Mouse (Mus musculus) hindbrain, embryonic 14.5 days (tissue): ENCODE measurements at regions not wholly inside any gene's neighbourhood (a gene's known extent, or its start where the extent isn't known, plus 50 kb on each side); places are given as distances from the start of the nearest gene placed in this dataset.
"Not testable (repeated sequence)": the region's sequence is repeated elsewhere in the genome, so short reads cannot be mapped to it uniquely, and the experiment has no call there.

Experiments
- ATAC-seq: fragments of 200-750 bp; cut with Nextera tagmentation; 2 replicates; pipeline ENCODE4 v1.8.0; 2017; ENCODE audit warnings: moderate number of reproducible peaks, mild to moderate bottlenecking, moderate TSS enrichment, moderate library complexity; ENCODE audit not compliant: low FRiP score
- DNase-seq: peaks from one replicate; pipeline ENCODE4 v3.0.0-alpha.2; 2015; ENCODE audit warnings: low spot score
- H3K27ac ChIP-seq: fragments of 300-500 bp; sonication (generic); 2 replicates; pipeline ENCODE4 v1.5.1; 2014; ENCODE audit warnings: mild to moderate bottlenecking, moderate library complexity
- H3K27me3 ChIP-seq: fragments of 300-500 bp; sonication (generic); 2 replicates; pipeline ENCODE4 v1.6.1; 2014; ENCODE audit warnings: mild to moderate bottlenecking, low read length, mixed read lengths; ENCODE audit not compliant: control insufficient read depth, insufficient read depth
- H3K36me3 ChIP-seq: fragments of 300-500 bp; sonication (generic); replicated peaks from 2 replicates; pipeline ENCODE4 v1.6.1; 2014; ENCODE audit not compliant: control insufficient read depth, insufficient read depth
- H3K4me1 ChIP-seq: fragments of 300-500 bp; sonication (generic); replicated peaks from 2 replicates; pipeline ENCODE4 v1.6.1; 2014; ENCODE audit warnings: antibody characterized with exemption, low read length, mixed read lengths; ENCODE audit not compliant: control insufficient read depth, insufficient read depth
- H3K4me2 ChIP-seq: fragments of 300-500 bp; sonication (generic); replicated peaks from 2 replicates; pipeline ENCODE4 v1.6.1; 2014; ENCODE audit warnings: mild to moderate bottlenecking, moderate library complexity
- H3K4me3 ChIP-seq: fragments of 300-500 bp; sonication (generic); replicated peaks from 2 replicates; pipeline ENCODE4 v1.5.1; 2014; ENCODE audit warnings: mild to moderate bottlenecking, low read length
- H3K9ac ChIP-seq: fragments of 300-500 bp; sonication (generic); 2 replicates; pipeline ENCODE4 v1.6.1; 2014
- H3K9me3 ChIP-seq: fragments of 300-500 bp; sonication (generic); 2 replicates; pipeline ENCODE4 v1.6.1; 2016; ENCODE audit warnings: low read length; ENCODE audit not compliant: control insufficient read depth
- WGBS: fragments of 180-500 bp; shearing (Covaris S2); extraction: QIAGEN DNeasy Blood & Tissue Kit; methylation state at CpG from one replicate; pipeline ENCODE4 v1.1.7; 2014; 5-methylcytosine and 5-hydroxymethylcytosine counted together

- WGBS, result 98% methylated on average over 2 of the region's 3 CpGs
- not testable (repeated sequence) for H3K4me1 ChIP-seq, H3K36me3 ChIP-seq, DNase-seq, ATAC-seq, H3K4me3 ChIP-seq, H3K9ac ChIP-seq, H3K4me2 ChIP-seq, H3K27ac ChIP-seq, H3K9me3 ChIP-seq, H3K27me3 ChIP-seq
These were observed 77.5 kb downstream of the Gm15319 start for GRCm38 (mm10) chr8:20285523-20285922.

- H3K4me3 ChIP-seq, H3K9ac ChIP-seq, H3K36me3 ChIP-seq, H3K4me1 ChIP-seq, DNase-seq, H3K27ac ChIP-seq, H3K27me3 ChIP-seq, H3K4me2 ChIP-seq, ATAC-seq, H3K9me3 ChIP-seq: not testable (repeated sequence)
- WGBS, result 78% methylated on average over 3 of the region's 6 CpGs
These were observed 78.2 kb downstream of the Gm15319 start for GRCm38 (mm10) chr8:20284856-20285255.

- not testable (repeated sequence) for H3K4me3 ChIP-seq, H3K27me3 ChIP-seq, H3K4me2 ChIP-seq, H3K9ac ChIP-seq, H3K36me3 ChIP-seq, ATAC-seq, H3K4me1 ChIP-seq, DNase-seq, H3K27ac ChIP-seq, H3K9me3 ChIP-seq
- WGBS, result 83% methylated on average over 1 of the region's 3 CpGs
These were observed 79.9 kb downstream of the Gm15319 start for GRCm38 (mm10) chr8:20283141-20283540.

GRCm38 (mm10) chr8:20281201-20281887, 81.7 kb downstream of the Gm15319 start:
- not testable (repeated sequence) for ATAC-seq, H3K9ac ChIP-seq, H3K4me1 ChIP-seq, H3K4me2 ChIP-seq, H3K9me3 ChIP-seq, DNase-seq, H3K4me3 ChIP-seq, H3K27me3 ChIP-seq, H3K27ac ChIP-seq, H3K36me3 ChIP-seq
- WGBS, result 95% methylated on average over 14 of the region's 14 CpGs

GRCm38 (mm10) chr8:20277701-20278100, 85.3 kb downstream of the Gm15319 start:
- not testable (repeated sequence) for H3K4me2 ChIP-seq

DNA sequence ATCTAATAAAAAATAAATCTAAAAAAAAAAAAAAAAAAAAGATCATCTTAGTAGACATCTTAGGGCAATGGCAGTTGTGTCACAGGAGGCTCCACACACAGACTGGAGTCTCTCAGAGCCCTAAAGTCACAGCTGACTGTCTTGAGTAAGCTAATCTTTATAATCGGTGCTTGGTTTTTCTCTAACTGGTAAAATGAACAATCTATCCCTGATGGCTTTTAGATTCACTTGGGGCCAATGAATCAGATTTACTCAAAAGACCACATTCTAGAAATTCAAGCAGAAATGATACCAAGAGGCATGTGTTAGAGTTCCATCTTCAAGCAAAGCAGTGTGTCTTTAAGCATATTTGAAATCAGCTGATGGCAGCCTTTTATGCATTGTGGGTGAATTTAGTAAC, 86.3 kb downstream of the Gm15319 start:
- not testable (repeated sequence) for H3K4me3 ChIP-seq, ATAC-seq

More at GRCm38 (mm10) chr8:20277701-20278100, 85.3 kb downstream of the Gm15319 start:
- no CpG with 5 or more reads among the region's 1 CpGs for WGBS
- H3K27me3 ChIP-seq, H3K9ac ChIP-seq, H3K4me3 ChIP-seq, DNase-seq, ATAC-seq, H3K4me1 ChIP-seq, H3K9me3 ChIP-seq, H3K27ac ChIP-seq, H3K36me3 ChIP-seq: not testable (repeated sequence)

GRCm38 (mm10) chr8:20273844-20274243, 89.2 kb downstream of the Gm15319 start:
- not testable (repeated sequence) for H3K9me3 ChIP-seq, H3K27ac ChIP-seq, ATAC-seq, DNase-seq, H3K36me3 ChIP-seq, H3K9ac ChIP-seq, H3K27me3 ChIP-seq, H3K4me1 ChIP-seq, H3K4me3 ChIP-seq, H3K4me2 ChIP-seq
- WGBS, result 86% methylated on average over 4 of the region's 5 CpGs

More for the DNA sequence above, 86.3 kb downstream of the Gm15319 start:
- DNase-seq, H3K9me3 ChIP-seq, H3K4me2 ChIP-seq, H3K4me1 ChIP-seq, H3K9ac ChIP-seq, H3K27me3 ChIP-seq, H3K36me3 ChIP-seq, H3K27ac ChIP-seq: not testable (repeated sequence)
- WGBS, result 88% methylated on average over 1 of the region's 1 CpGs

DNA sequence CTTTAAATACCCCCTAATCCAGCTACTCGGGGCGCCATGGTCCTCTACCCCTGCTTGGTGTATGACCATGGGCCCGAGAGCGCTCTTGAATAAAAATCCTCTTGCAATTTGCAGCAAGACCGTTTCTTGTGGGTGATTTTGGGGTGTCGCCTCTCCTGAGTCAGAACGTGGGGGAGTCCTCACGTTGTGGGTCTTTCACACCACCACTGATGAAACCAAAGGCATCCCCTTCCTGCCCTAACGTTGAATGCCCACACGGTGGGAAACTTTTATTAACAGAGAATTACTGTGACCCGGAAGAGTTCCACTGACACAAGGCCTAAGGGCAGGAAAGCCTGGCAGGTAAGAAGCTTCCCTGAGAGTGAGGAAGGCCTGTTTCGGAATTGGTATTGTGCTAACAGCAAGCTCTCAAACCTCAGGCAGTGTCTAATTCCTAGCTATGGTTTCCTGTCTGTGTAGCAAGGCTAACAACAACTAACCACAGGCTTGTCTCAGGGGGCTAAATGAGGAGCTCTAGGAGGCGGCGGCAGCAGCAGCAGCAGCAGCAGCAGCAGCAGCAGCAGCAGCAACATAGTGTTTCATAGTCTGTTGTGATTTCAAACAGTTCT, 95.4 kb downstream of the Gm15319 start:
- not testable (repeated sequence) for H3K4me2 ChIP-seq, H3K27ac ChIP-seq, H3K4me1 ChIP-seq, ATAC-seq, H3K36me3 ChIP-seq, H3K9me3 ChIP-seq, DNase-seq, H3K27me3 ChIP-seq, H3K4me3 ChIP-seq, H3K9ac ChIP-seq
- 93% methylated on average over 10 of the region's 14 CpGs for WGBS

GRCm38 (mm10) chr8:20266776-20267175, 96.2 kb downstream of the Gm15319 start:
- DNase-seq, H3K27me3 ChIP-seq, H3K36me3 ChIP-seq, H3K9ac ChIP-seq, H3K4me1 ChIP-seq, ATAC-seq, H3K9me3 ChIP-seq, H3K4me3 ChIP-seq, H3K4me2 ChIP-seq, H3K27ac ChIP-seq: not testable (repeated sequence)
- WGBS, result 94% methylated on average over 3 of the region's 3 CpGs
